ENCODE assay signal across 36 mouse cellular contexts in genomic region chr4:56719456-56719855, GRCm38 (mm10). TPM values are rescaled to one million over a fixed set of nuclear protein-coding genes. Genes with fewer than 3 reads are reported as not detected.
DNase-seq lines count a peak whose midpoint lies in the region; ATAC-seq and TF ChIP-seq lines count a peak whose summit lies in the region.
"Had no signal": no experiment of that assay in that cellular context is flagged by ENCODE, and none has a peak within 500 bp of the region (broad histone marks: within the 10 kb centered on the region; RNA-seq: fewer than 3 reads in every experiment).

No protein-coding gene starts in this region.

- no peak overlapping the region for H3K9ac ChIP-seq in forebrain, postnatal 0 days
- no peak overlapping the region for H3K9ac ChIP-seq in forebrain, embryonic 11.5 days (ENCODE audit: low read length)
- H3K9ac ChIP-seq in midbrain, embryonic 16.5 days (ENCODE audit: low read depth, low read length) = no peak overlapping the region
- H3K9ac ChIP-seq in midbrain, embryonic 13.5 days (replicated peaks) = no peak overlapping the region
- 0 out of 2 replicates have a peak overlapping the region, but pooled peaks have one; percentile 6 for H3K9ac ChIP-seq in heart, embryonic 14.5 days (ENCODE audit: low read length)
- H3K9ac ChIP-seq: embryonic facial prominence, embryonic 12.5 days; forebrain, embryonic 13.5 days; limb, embryonic 12.5 days; liver, postnatal 0 days; midbrain, embryonic 12.5 days; stomach, embryonic 15.5 days had no signal

- H3K4me1 ChIP-seq in forebrain, postnatal 0 days (ENCODE audit: insufficient read depth) = no peaks in the 10 kb centered on the region
- H3K4me1 ChIP-seq in forebrain, embryonic 11.5 days (replicated peaks; ENCODE audit: control insufficient read depth, insufficient read depth, low read length) = no peaks in the 10 kb centered on the region
- 0 out of 2 replicates have a peak, but pooled peaks cover 2% of the 10 kb centered on the region for H3K4me1 ChIP-seq in midbrain, embryonic 16.5 days (ENCODE audit: control insufficient read depth, insufficient read depth, low read length)
- no peaks in the 10 kb centered on the region for H3K4me1 ChIP-seq in midbrain, embryonic 13.5 days (replicated peaks)
- peaks cover 34 to 43% of the 10 kb centered on the region in 2 experiments for H3K4me1 ChIP-seq in heart, embryonic 14.5 days (ENCODE audit: control insufficient read depth in 2 of 2, insufficient read depth in 2 of 2, low read length in 2 of 2)
- H3K4me1 ChIP-seq: forebrain, embryonic 13.5 days; limb, embryonic 12.5 days; midbrain, embryonic 12.5 days; stomach, embryonic 15.5 days had no signal

- H3K9me3 ChIP-seq in forebrain, postnatal 0 days (ENCODE audit: low read length) = no peaks in the 10 kb centered on the region
- H3K9me3 ChIP-seq in forebrain, embryonic 11.5 days (ENCODE audit: control insufficient read depth, low read length) = no peaks in the 10 kb centered on the region
- no peaks in the 10 kb centered on the region for H3K9me3 ChIP-seq in midbrain, embryonic 16.5 days (replicated peaks; ENCODE audit: control insufficient read depth, low read length, poor library complexity, severe bottlenecking)
- H3K9me3 ChIP-seq in midbrain, embryonic 13.5 days = no peaks in the 10 kb centered on the region
- no peaks in the 10 kb centered on the region for H3K9me3 ChIP-seq in heart, embryonic 14.5 days (ENCODE audit: control insufficient read depth, low read length)
- H3K9me3 ChIP-seq: embryonic facial prominence, embryonic 12.5 days; forebrain, embryonic 13.5 days; G1E; limb, embryonic 12.5 days; midbrain, embryonic 12.5 days; stomach, embryonic 15.5 days had no signal

- no peak for DNase-seq in forebrain, postnatal 0 days
- DNase-seq in forebrain, embryonic 11.5 days (ENCODE audit: low spot score) = no peak
- no peak for DNase-seq in gastrocnemius, postnatal 4 days (ENCODE audit: low spot score in 2 of 2)
- DNase-seq in layer of hippocampus, adult 8-10 months (ENCODE audit: low spot score in 2 of 2) = no peak
- DNase-seq: B cell, adult 2 months; cerebellum, adult 11-12 months; cerebellum, postnatal 14 days; gastrocnemius, adult 2 months; kidney, adult 9 months; kidney, postnatal 25 days; liver, postnatal 0 days; lung, postnatal 10 days; right cerebral cortex, adult 18-20 months; thymus, postnatal 36 days had no signal

- 0 out of 2 replicates have a peak, but pooled peaks have one; percentile 14 for ATAC-seq in forebrain, postnatal 0 days
- no peak for ATAC-seq in forebrain, embryonic 11.5 days (replicated peaks; ENCODE audit: low FRiP score)
- peak; percentile 54; the same call in 1 of the 2 replicates for ATAC-seq in midbrain, embryonic 16.5 days
- ATAC-seq in midbrain, embryonic 13.5 days = no peak
- peak; percentile 81 for ATAC-seq in heart, embryonic 14.5 days (ENCODE audit: insufficient number of reproducible peaks, insufficient read depth, low FRiP score, low read depth)
- ATAC-seq: forebrain, embryonic 13.5 days; hindbrain, postnatal 0 days; intestine, embryonic 16.5 days; liver, postnatal 0 days; Patski had no signal

- no peak overlapping the region for H3K27ac ChIP-seq in forebrain, postnatal 0 days (ENCODE audit: low read depth, low read length)
- H3K27ac ChIP-seq in forebrain, embryonic 11.5 days (ENCODE audit: low read depth, low read length) = no peak overlapping the region
- no peak overlapping the region for H3K27ac ChIP-seq in midbrain, embryonic 16.5 days (ENCODE audit: low read length)
- no peak overlapping the region for H3K27ac ChIP-seq in midbrain, embryonic 13.5 days
- H3K27ac ChIP-seq in heart, embryonic 14.5 days (replicated peaks in 1 of 2; ENCODE audit: control insufficient read depth in 1 of 2, insufficient read depth in 1 of 2, low read depth in 2 of 2, low read length in 2 of 2) = peak overlapping the region; percentile 86 to 89
- H3K27ac ChIP-seq: embryonic facial prominence, embryonic 12.5 days; forebrain, embryonic 13.5 days; gastrocnemius, adult 2 months; hindbrain, postnatal 0 days; layer of hippocampus, adult 2 months; limb, embryonic 12.5 days; midbrain, embryonic 12.5 days; stomach, embryonic 15.5 days had no signal

- H3K27me3 ChIP-seq in forebrain, postnatal 0 days (ENCODE audit: insufficient read depth, low read length) = no peaks in the 10 kb centered on the region
- H3K27me3 ChIP-seq in forebrain, embryonic 11.5 days (ENCODE audit: control insufficient read depth, insufficient read depth, low read length) = no peaks in the 10 kb centered on the region
- H3K27me3 ChIP-seq in midbrain, embryonic 16.5 days (ENCODE audit: control insufficient read depth, insufficient read depth, low read depth, low read length) = no peaks in the 10 kb centered on the region
- H3K27me3 ChIP-seq in midbrain, embryonic 13.5 days = no peaks in the 10 kb centered on the region
- no peaks in the 10 kb centered on the region for H3K27me3 ChIP-seq in heart, embryonic 14.5 days (ENCODE audit: control insufficient read depth, insufficient read depth, low read length)
- H3K27me3 ChIP-seq: CH12.LX; embryonic facial prominence, embryonic 12.5 days; forebrain, embryonic 13.5 days; limb, embryonic 12.5 days; midbrain, embryonic 12.5 days; Patski; stomach, embryonic 15.5 days had no signal

- no peak overlapping the region for H3K4me3 ChIP-seq in forebrain, postnatal 0 days (ENCODE audit: low read depth, low read length)
- H3K4me3 ChIP-seq in forebrain, embryonic 11.5 days (ENCODE audit: low read depth, low read length) = no peak overlapping the region
- H3K4me3 ChIP-seq in midbrain, embryonic 16.5 days (ENCODE audit: low read depth, low read length) = no peak overlapping the region
- no peak overlapping the region for H3K4me3 ChIP-seq in midbrain, embryonic 13.5 days (replicated peaks)
- no peak overlapping the region for H3K4me3 ChIP-seq in heart, embryonic 14.5 days (ENCODE audit: control insufficient read depth in 1 of 2, insufficient read depth in 1 of 2, low read depth in 1 of 2, low read length in 2 of 2)
- H3K4me3 ChIP-seq: embryonic facial prominence, embryonic 12.5 days; erythroblast, embryonic 14.5 days; forebrain, embryonic 13.5 days; gastrocnemius, adult 2 months; layer of hippocampus, adult 2 months; limb, embryonic 12.5 days; midbrain, embryonic 12.5 days; stomach, embryonic 15.5 days had no signal

- H3K4me2 ChIP-seq in forebrain, postnatal 0 days (ENCODE audit: low read depth) = no peak overlapping the region
- H3K4me2 ChIP-seq in forebrain, embryonic 11.5 days (ENCODE audit: low read depth, low read length, severe bottlenecking) = no peak overlapping the region
- no peak overlapping the region for H3K4me2 ChIP-seq in midbrain, embryonic 16.5 days (ENCODE audit: low read length)
- H3K4me2 ChIP-seq in midbrain, embryonic 13.5 days (replicated peaks) = no peak overlapping the region
- peak overlapping the region; percentile 46 for H3K4me2 ChIP-seq in heart, embryonic 14.5 days (ENCODE audit: low read length)
- H3K4me2 ChIP-seq: embryonic facial prominence, embryonic 12.5 days; forebrain, embryonic 13.5 days; limb, embryonic 12.5 days; liver, embryonic 11.5 days; midbrain, embryonic 12.5 days; stomach, embryonic 15.5 days had no signal

- no peak for TF ChIP-seq CTCF in forebrain, postnatal 0 days (IDR thresholded peaks at IDR 0.05; ENCODE audit: low read depth)

- WGBS in forebrain, postnatal 0 days = 73% methylated on average over 9 of the region's 9 CpGs
- WGBS in forebrain, embryonic 11.5 days = 69% methylated on average over 9 of the region's 9 CpGs
- WGBS in midbrain, embryonic 16.5 days = 58% methylated on average over 9 of the region's 9 CpGs
- WGBS in midbrain, embryonic 13.5 days = 67% methylated on average over 9 of the region's 9 CpGs
- 13% methylated on average over 9 of the region's 9 CpGs for WGBS in heart, embryonic 14.5 days

- H3K36me3 ChIP-seq in forebrain, postnatal 0 days (ENCODE audit: insufficient read depth) = no peaks in the 10 kb centered on the region
- H3K36me3 ChIP-seq in forebrain, embryonic 11.5 days (ENCODE audit: control insufficient read depth, insufficient read depth, low read length) = no peaks in the 10 kb centered on the region
- H3K36me3 ChIP-seq in midbrain, embryonic 16.5 days (ENCODE audit: control insufficient read depth, insufficient read depth, low read length) = no peaks in the 10 kb centered on the region
- H3K36me3 ChIP-seq in midbrain, embryonic 13.5 days = no peaks in the 10 kb centered on the region
- no peaks in the 10 kb centered on the region for H3K36me3 ChIP-seq in heart, embryonic 14.5 days (ENCODE audit: control insufficient read depth, insufficient read depth, low read length)
- H3K36me3 ChIP-seq: embryonic facial prominence, embryonic 12.5 days; G1E; limb, embryonic 12.5 days; midbrain, embryonic 12.5 days; stomach, embryonic 15.5 days had no signal

RNA-seq across cellular contexts. Expression of gene Gm26657, which starts 20.4 kb away (rescaled TPM):
- not detected in 2 replicates for total RNA-seq in forebrain, postnatal 0 days (2014; rRNA removed)
- not detected in 2 replicates for polyA plus RNA-seq in forebrain, postnatal 0 days (2015; fragmentation: Nextera tagmentation; extraction: Ambion mirVana)
- polyA plus RNA-seq in forebrain, embryonic 11.5 days (2014; fragmentation: Nextera tagmentation; extraction: Ambion mirVana) = not detected in 2 replicates
- polyA plus RNA-seq in midbrain, embryonic 16.5 days (2015; fragmentation: Nextera tagmentation; extraction: Ambion mirVana) = not detected in 2 replicates
- polyA plus RNA-seq in midbrain, embryonic 13.5 days (2015; fragmentation: Nextera tagmentation; extraction: Ambion mirVana) = not detected in 2 replicates
- not detected in 2 replicates for polyA plus RNA-seq in heart, embryonic 14.5 days (2014; fragmentation: Nextera tagmentation; extraction: Ambion mirVana)
- total RNA-seq in gastrocnemius, postnatal 4 days (2021) = not detected
- total RNA-seq in layer of hippocampus, adult 8-10 months (2022) = not detected
- total RNA-seq: CH12.LX; G1E; gastrocnemius, adult 2 months; hindbrain, postnatal 0 days; layer of hippocampus, adult 2 months; left cerebral cortex, postnatal 14 days; megakaryocyte progenitor cell, adult 5-6 weeks had no signal
- polyA plus RNA-seq: embryonic facial prominence, embryonic 12.5 days; erythroblast, embryonic 14.5 days; forebrain, embryonic 13.5 days; frontal cortex, adult 2 months; G1E; gonadal fat pad, adult 2 months; hindbrain, embryonic 11.5 days; hindbrain, postnatal 0 days; intestine, embryonic 16.5 days; limb, embryonic 12.5 days; liver, embryonic 11.5 days; liver, postnatal 0 days; midbrain, embryonic 12.5 days; neural tube, embryonic 14.5 days; stomach, embryonic 15.5 days had no signal

RNA-seq across cellular contexts. Expression of gene Actl7b, which starts 21.8 kb away (rescaled TPM):
- 0.23 and 0.67 TPM in 2 replicates for total RNA-seq in forebrain, postnatal 0 days (2014; rRNA removed)
- not detected in 2 replicates for polyA plus RNA-seq in forebrain, postnatal 0 days (2015; fragmentation: Nextera tagmentation; extraction: Ambion mirVana)
- 0.19 TPM in 1 of 2 replicates, not detected in the other for polyA plus RNA-seq in forebrain, embryonic 11.5 days (2014; fragmentation: Nextera tagmentation; extraction: Ambion mirVana)
- polyA plus RNA-seq in midbrain, embryonic 16.5 days (2015; fragmentation: Nextera tagmentation; extraction: Ambion mirVana) = not detected in 2 replicates
- polyA plus RNA-seq in midbrain, embryonic 13.5 days (2015; fragmentation: Nextera tagmentation; extraction: Ambion mirVana) = not detected in 2 replicates
- polyA plus RNA-seq in heart, embryonic 14.5 days (2014; fragmentation: Nextera tagmentation; extraction: Ambion mirVana) = not detected in 2 replicates
- not detected for total RNA-seq in gastrocnemius, postnatal 4 days (2021)
- under 1 TPM in 2 of 4 experiments, not detected in 2; 0.39 to 0.43 TPM for total RNA-seq in layer of hippocampus, adult 8-10 months (2022)
- total RNA-seq: G1E; gastrocnemius, adult 2 months had no signal
- polyA plus RNA-seq: embryonic facial prominence, embryonic 12.5 days; erythroblast, embryonic 14.5 days; forebrain, embryonic 13.5 days; hindbrain, embryonic 11.5 days; hindbrain, postnatal 0 days; intestine, embryonic 16.5 days; liver, embryonic 11.5 days; liver, postnatal 0 days; midbrain, embryonic 12.5 days; neural tube, embryonic 14.5 days; Patski; stomach, embryonic 15.5 days had no signal

RNA-seq across cellular contexts. Expression of gene Actl7a, which starts 23.8 kb away (rescaled TPM):
- not detected in 2 replicates for total RNA-seq in forebrain, postnatal 0 days (2014; rRNA removed)
- polyA plus RNA-seq in forebrain, postnatal 0 days (2015; fragmentation: Nextera tagmentation; extraction: Ambion mirVana) = not detected in 2 replicates
- polyA plus RNA-seq in forebrain, embryonic 11.5 days (2014; fragmentation: Nextera tagmentation; extraction: Ambion mirVana) = 0.12 TPM in 1 of 2 replicates, not detected in the other
- not detected in 2 replicates for polyA plus RNA-seq in midbrain, embryonic 16.5 days (2015; fragmentation: Nextera tagmentation; extraction: Ambion mirVana)
- polyA plus RNA-seq in midbrain, embryonic 13.5 days (2015; fragmentation: Nextera tagmentation; extraction: Ambion mirVana) = 0.11 TPM in 1 of 2 replicates, not detected in the other
- polyA plus RNA-seq in heart, embryonic 14.5 days (2014; fragmentation: Nextera tagmentation; extraction: Ambion mirVana) = not detected in 2 replicates
- not detected for total RNA-seq in gastrocnemius, postnatal 4 days (2021)
- not detected for total RNA-seq in layer of hippocampus, adult 8-10 months (2022)
- total RNA-seq: gastrocnemius, adult 2 months; hindbrain, postnatal 0 days; layer of hippocampus, adult 2 months; left cerebral cortex, postnatal 14 days; megakaryocyte progenitor cell, adult 5-6 weeks had no signal
- polyA plus RNA-seq: embryonic facial prominence, embryonic 12.5 days; erythroblast, embryonic 14.5 days; forebrain, embryonic 13.5 days; frontal cortex, adult 2 months; G1E; hindbrain, embryonic 11.5 days; hindbrain, postnatal 0 days; intestine, embryonic 16.5 days; limb, embryonic 12.5 days; liver, embryonic 11.5 days; liver, postnatal 0 days; midbrain, embryonic 12.5 days; neural tube, embryonic 14.5 days; Patski; stomach, embryonic 15.5 days had no signal

Comparison
In these comparisons a context has a peak if more than half of its experiments do, and no peak if none do; other contexts are left out.
1. ATAC-seq: peak in forebrain, postnatal 0 days (single experiment), midbrain, embryonic 16.5 days (single experiment) and heart, embryonic 14.5 days (single experiment); none in forebrain, embryonic 11.5 days (single experiment) and midbrain, embryonic 13.5 days (single experiment).
2. H3K27ac ChIP-seq: peak in heart, embryonic 14.5 days (2 of 2); none in forebrain, postnatal 0 days (single experiment), forebrain, embryonic 11.5 days (single experiment), midbrain, embryonic 16.5 days (single experiment) and midbrain, embryonic 13.5 days (single experiment).